Mouse (Mus musculus) central nervous system, embryonic 11.5 days (tissue): Measurements from ENCODE around the gene Vmn2r30. TPM values are rescaled to one million over a fixed set of nuclear protein-coding genes. Genes with fewer than 3 reads are reported as not detected.

Experiments
- polyA plus RNA-seq: library from polyadenylated mRNA; depleted of rRNA; stranded (reverse); fragments of >200 nt; gene quantifications from 2 replicates; pipeline ENCODE4 v1.2.3, GENCODE M21; 2012; rRNA removed

The Vmn2r30 gene
- polyA plus RNA-seq = not detected in 2 replicates

GRCm38 (mm10) chr7:7337509-7337908 is at the start of gene Vmn2r30:
TSS of gene Vmn2r30 (minus strand) at chr7:7337609.

GRCm38 (mm10) chr7:7374431-7374830 is 37.0 kb upstream of the Vmn2r30 start, which contains the start of gene Gm45783:
TSS of gene Gm45783 (minus strand) at chr7:7374573.

DNA sequence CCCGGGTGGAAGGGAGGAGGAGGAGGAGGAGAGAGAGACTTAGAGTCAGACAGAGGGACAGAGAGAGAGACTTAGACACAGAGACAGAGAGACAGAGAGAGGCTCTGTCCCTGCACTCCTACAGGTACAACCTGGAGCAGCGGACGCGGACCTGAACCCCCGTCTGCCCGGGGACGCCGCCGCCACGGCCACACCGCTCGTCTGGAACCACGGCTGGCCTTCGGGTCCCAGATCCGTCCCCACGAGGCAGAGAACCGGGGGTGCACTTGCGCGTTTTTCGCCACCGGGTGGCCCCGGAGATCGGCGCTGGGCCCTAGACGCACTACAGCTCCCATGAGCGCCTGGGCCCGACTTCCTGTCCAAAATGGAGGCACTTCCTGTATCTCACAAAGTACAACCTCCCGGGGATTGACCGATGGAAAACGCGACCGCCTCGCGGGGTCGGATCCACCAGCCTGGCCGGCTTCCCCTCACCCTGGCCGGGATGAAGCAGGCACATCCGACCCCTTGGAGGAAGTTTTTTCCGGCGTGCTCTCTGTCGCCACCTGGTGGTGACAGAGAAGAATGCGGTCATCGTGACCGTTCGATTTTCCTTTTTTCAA is 59.3 kb downstream of the Vmn2r30 start, which contains the start of gene Gm45844:
Gm45844 (minus strand) TSS at position 324 of the 602 bp plus-strand sequence.

Other genes with a start within 250 kb of the Vmn2r30 start
- 12.3 and 14.4 TPM in 2 replicates for gene Zfp954, start 216.1 kb downstream of the Vmn2r30 start, polyA plus RNA-seq
- gene Zfp773, start 200.9 kb downstream of the Vmn2r30 start, polyA plus RNA-seq = 3.4 and 4.5 TPM in 2 replicates
- gene Zfp418, start 166.3 kb downstream of the Vmn2r30 start, polyA plus RNA-seq = 1.7 and 2.7 TPM in 2 replicates
- gene Zfp772, start 127.6 kb downstream of the Vmn2r30 start, polyA plus RNA-seq = 5.1 and 8.3 TPM in 2 replicates
- 0.53 and 0.92 TPM in 2 replicates for gene Vmn2r29, start 90.3 kb downstream of the Vmn2r30 start, polyA plus RNA-seq
- gene Gm45844, start 59.3 kb downstream of the Vmn2r30 start, polyA plus RNA-seq = 1.6 and 2.1 TPM in 2 replicates
- 28.4 and 32.8 TPM in 2 replicates for gene Clcn4, start 36.8 kb downstream of the Vmn2r30 start, polyA plus RNA-seq
- not detected in 2 replicates for gene Gm45783, start 37.0 kb upstream of the Vmn2r30 start, polyA plus RNA-seq
- gene Vmn2r31, start 62.1 kb upstream of the Vmn2r30 start, polyA plus RNA-seq = not detected in 2 replicates
- not detected in 2 replicates for gene Vmn2r32, start 142.4 kb upstream of the Vmn2r30 start, polyA plus RNA-seq
- not detected in 2 replicates for gene Vmn2r33, start 229.2 kb upstream of the Vmn2r30 start, polyA plus RNA-seq